ENCODE assay signal across 8 mouse cellular contexts in the genomic region with DNA sequence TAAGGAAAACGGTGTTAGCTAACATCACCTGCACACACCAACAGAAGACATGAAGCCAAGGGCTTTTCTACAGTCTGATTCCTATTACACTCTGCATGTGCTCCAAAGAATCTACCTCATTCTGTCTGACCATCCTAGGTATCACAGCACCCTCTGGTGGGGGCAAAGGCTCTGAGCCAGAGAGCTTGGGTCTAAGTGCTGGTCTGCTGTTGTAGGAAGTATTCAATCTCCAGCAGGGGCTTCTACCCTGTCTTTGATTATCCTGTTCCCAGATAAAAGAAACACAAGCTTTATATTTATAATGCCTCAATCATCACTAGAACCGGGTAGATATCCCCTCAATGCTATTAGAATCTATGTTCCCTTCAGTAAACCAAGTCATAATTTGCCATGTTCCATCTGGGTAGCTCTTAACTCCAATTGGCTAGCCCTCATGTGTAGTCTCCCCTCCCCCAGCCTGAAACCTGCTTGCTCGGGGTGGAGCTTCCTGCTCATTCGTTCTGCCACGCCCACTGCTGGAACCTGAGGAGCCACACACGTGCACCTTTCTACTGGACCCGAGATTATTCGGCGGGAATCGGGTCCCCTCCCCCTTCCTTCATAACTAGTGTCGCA. TPM values are rescaled to one million over a fixed set of nuclear protein-coding genes. Genes with fewer than 3 reads are reported as not detected.
DNase-seq lines count a peak whose midpoint lies in the region; ATAC-seq and TF ChIP-seq lines count a peak whose summit lies in the region.
"Not testable (repeated sequence)": the region's sequence is repeated elsewhere in the genome, so short reads cannot be mapped to it uniquely, and the experiment has no call there.

No protein-coding gene starts in this region.

- H3K4me1 ChIP-seq in embryonic facial prominence, embryonic 14.5 days (ENCODE audit: control insufficient read depth, insufficient read depth, low read length); heart, embryonic 15.5 days (replicated peaks); midbrain, postnatal 0 days (ENCODE audit: insufficient read depth, low read length): not testable (repeated sequence)
- H3K4me1 ChIP-seq in liver, embryonic 15.5 days (replicated peaks) = peaks cover 45% of the 10 kb centered on the region

- not testable (repeated sequence) for H3K9me3 ChIP-seq in embryonic facial prominence, embryonic 14.5 days (ENCODE audit: control insufficient read depth, low read length); heart, embryonic 15.5 days (replicated peaks); liver, embryonic 15.5 days (replicated peaks); midbrain, postnatal 0 days (ENCODE audit: low read length)

- 6% methylated on average over 3 of the region's 11 CpGs for WGBS in embryonic facial prominence, embryonic 14.5 days
- WGBS in heart, embryonic 15.5 days = 3% methylated on average over 5 of the region's 11 CpGs
- 1% methylated on average over 5 of the region's 11 CpGs for WGBS in liver, embryonic 15.5 days (ENCODE audit: insufficient replicate concordance)
- 8% methylated on average over 4 of the region's 11 CpGs for WGBS in midbrain, postnatal 0 days

- peak; percentile 87 for DNase-seq in CD4-positive helper T cell, adult 2 months (ENCODE audit: low read depth, low spot score)
- peak; percentile 60 to 78 for DNase-seq in adrenal gland, postnatal 36 days
- peak; percentile 88 for DNase-seq in embryonic facial prominence, embryonic 14.5 days (ENCODE audit: low spot score)
- DNase-seq in kidney, adult 8-10 months = peak; percentile 46 to 76
- peak; percentile 77 for DNase-seq in midbrain, postnatal 0 days (ENCODE audit: low spot score)
- DNase-seq in splenic B cell, adult 2 months (ENCODE audit: low read depth, low spot score) = peak; percentile 90

- peak; percentile 96 for ATAC-seq in embryonic facial prominence, embryonic 14.5 days (ENCODE audit: low read depth)
- ATAC-seq in heart, embryonic 15.5 days (replicated peaks; ENCODE audit: insufficient number of reproducible peaks, insufficient read depth, low FRiP score, low read depth) = peak; percentile 89
- peak; percentile 91 for ATAC-seq in liver, embryonic 15.5 days (ENCODE audit: insufficient read depth)
- ATAC-seq in midbrain, postnatal 0 days (ENCODE audit: low FRiP score) = peak; percentile 68

- H3K27me3 ChIP-seq in embryonic facial prominence, embryonic 14.5 days (replicated peaks; ENCODE audit: control insufficient read depth, insufficient read depth, low read length); heart, embryonic 15.5 days; liver, embryonic 15.5 days; midbrain, postnatal 0 days (ENCODE audit: insufficient read depth, low read length); splenic B cell, adult 2 months (ENCODE audit: control insufficient read depth, insufficient read depth, low read length, poor library complexity, severe bottlenecking): not testable (repeated sequence)

- H3K4me3 ChIP-seq in embryonic facial prominence, embryonic 14.5 days (ENCODE audit: low read depth, low read length) = peak overlapping the region; percentile 13
- peak overlapping the region; percentile 33 for H3K4me3 ChIP-seq in heart, embryonic 15.5 days
- H3K4me3 ChIP-seq in liver, embryonic 15.5 days (replicated peaks) = peak overlapping the region; percentile 21
- H3K4me3 ChIP-seq in midbrain, postnatal 0 days (ENCODE audit: low read depth, low read length) = peak overlapping the region; percentile 2; the same call in 1 of the 2 replicates

- peak overlapping the region; percentile 41 for H3K4me2 ChIP-seq in embryonic facial prominence, embryonic 14.5 days (ENCODE audit: low read depth, low read length)
- H3K4me2 ChIP-seq in heart, embryonic 15.5 days = peak overlapping the region; percentile 59
- peak overlapping the region; percentile 60 for H3K4me2 ChIP-seq in liver, embryonic 15.5 days
- H3K4me2 ChIP-seq in midbrain, postnatal 0 days (ENCODE audit: low read depth, low read length, poor library complexity, severe bottlenecking) = peak overlapping the region; percentile 29; the same call in 1 of the 2 replicates

- TF ChIP-seq CTCF in midbrain, postnatal 0 days (IDR thresholded peaks at IDR 0.05) = peak; percentile 74

- H3K9ac ChIP-seq in embryonic facial prominence, embryonic 14.5 days (ENCODE audit: low read depth, low read length); heart, embryonic 15.5 days; liver, embryonic 15.5 days; midbrain, postnatal 0 days (replicated peaks; ENCODE audit: low read length, poor library complexity, severe bottlenecking): not testable (repeated sequence)

- not testable (repeated sequence) for H3K27ac ChIP-seq in embryonic facial prominence, embryonic 14.5 days (replicated peaks; ENCODE audit: low read depth, low read length); heart, embryonic 15.5 days
- peak overlapping the region; percentile 45 for H3K27ac ChIP-seq in liver, embryonic 15.5 days (replicated peaks)
- H3K27ac ChIP-seq in midbrain, postnatal 0 days (ENCODE audit: low read depth, low read length) = peak overlapping the region; percentile 21; the same call in 1 of the 2 replicates

- H3K36me3 ChIP-seq in embryonic facial prominence, embryonic 14.5 days (ENCODE audit: control insufficient read depth, insufficient read depth, low read length); heart, embryonic 15.5 days; liver, embryonic 15.5 days (replicated peaks); midbrain, postnatal 0 days (ENCODE audit: insufficient read depth, low read length); splenic B cell, adult 2 months (ENCODE audit: control insufficient read depth, insufficient read depth, low read length, poor library complexity, severe bottlenecking): not testable (repeated sequence)

RNA-seq across cellular contexts. Expression of gene Efcab12, which starts 14.3 kb away (rescaled TPM):
- under 1 TPM; 0.36 to 0.86 TPM for total RNA-seq in adrenal gland, postnatal 36 days (2021)
- 0.79 and 0.89 TPM in 2 replicates for polyA plus RNA-seq in embryonic facial prominence, embryonic 14.5 days (2014; fragmentation: Nextera tagmentation; extraction: Ambion mirVana)
- 0.29 and 0.53 TPM in 2 replicates for polyA plus RNA-seq in heart, embryonic 15.5 days (2015; fragmentation: Nextera tagmentation; extraction: Ambion mirVana)
- 0.06 and 0.15 TPM in 2 replicates for polyA plus RNA-seq in liver, embryonic 15.5 days (2015; fragmentation: Nextera tagmentation; extraction: Ambion mirVana)
- 3.2 and 3.8 TPM in 2 replicates for total RNA-seq in midbrain, postnatal 0 days (2014; rRNA removed)
- polyA plus RNA-seq in midbrain, postnatal 0 days (2015; fragmentation: Nextera tagmentation; extraction: Ambion mirVana) = 1.5 and 2.1 TPM in 2 replicates

RNA-seq across cellular contexts. Expression of gene Rpl32, which starts 15.4 kb away (rescaled TPM):
- total RNA-seq in adrenal gland, postnatal 36 days (2021) = 1,000 to 10,000 TPM; 1,143 to 1,221 TPM
- polyA plus RNA-seq in embryonic facial prominence, embryonic 14.5 days (2014; fragmentation: Nextera tagmentation; extraction: Ambion mirVana) = 2,245 and 2,432 TPM in 2 replicates
- polyA plus RNA-seq in heart, embryonic 15.5 days (2015; fragmentation: Nextera tagmentation; extraction: Ambion mirVana) = 1,057 and 1,253 TPM in 2 replicates
- polyA plus RNA-seq in liver, embryonic 15.5 days (2015; fragmentation: Nextera tagmentation; extraction: Ambion mirVana) = 836 and 1,114 TPM in 2 replicates
- 768 and 939 TPM in 2 replicates for total RNA-seq in midbrain, postnatal 0 days (2014; rRNA removed)
- 982 and 1,027 TPM in 2 replicates for polyA plus RNA-seq in midbrain, postnatal 0 days (2015; fragmentation: Nextera tagmentation; extraction: Ambion mirVana)

RNA-seq across cellular contexts. Expression of gene Mbd4, which starts 29.2 kb away (rescaled TPM):
- 1 to 10 TPM; 2.4 to 2.6 TPM for total RNA-seq in adrenal gland, postnatal 36 days (2021)
- 13.3 and 13.4 TPM in 2 replicates for polyA plus RNA-seq in embryonic facial prominence, embryonic 14.5 days (2014; fragmentation: Nextera tagmentation; extraction: Ambion mirVana)
- 9.2 and 11.3 TPM in 2 replicates for polyA plus RNA-seq in heart, embryonic 15.5 days (2015; fragmentation: Nextera tagmentation; extraction: Ambion mirVana)
- 8.0 and 8.8 TPM in 2 replicates for polyA plus RNA-seq in liver, embryonic 15.5 days (2015; fragmentation: Nextera tagmentation; extraction: Ambion mirVana)
- total RNA-seq in midbrain, postnatal 0 days (2014; rRNA removed) = 4.8 and 5.8 TPM in 2 replicates
- polyA plus RNA-seq in midbrain, postnatal 0 days (2015; fragmentation: Nextera tagmentation; extraction: Ambion mirVana) = 4.1 and 5.2 TPM in 2 replicates

RNA-seq across cellular contexts. Expression of gene Ift122, which starts 29.3 kb away (rescaled TPM):
- total RNA-seq in adrenal gland, postnatal 36 days (2021) = 10 to 100 TPM; 16.3 to 16.7 TPM
- 20.4 and 21.8 TPM in 2 replicates for polyA plus RNA-seq in embryonic facial prominence, embryonic 14.5 days (2014; fragmentation: Nextera tagmentation; extraction: Ambion mirVana)
- polyA plus RNA-seq in heart, embryonic 15.5 days (2015; fragmentation: Nextera tagmentation; extraction: Ambion mirVana) = 18.4 and 24.2 TPM in 2 replicates
- 2.2 and 2.6 TPM in 2 replicates for polyA plus RNA-seq in liver, embryonic 15.5 days (2015; fragmentation: Nextera tagmentation; extraction: Ambion mirVana)
- 31.7 and 42.7 TPM in 2 replicates for total RNA-seq in midbrain, postnatal 0 days (2014; rRNA removed)
- polyA plus RNA-seq in midbrain, postnatal 0 days (2015; fragmentation: Nextera tagmentation; extraction: Ambion mirVana) = 22.6 and 24.3 TPM in 2 replicates

RNA-seq across cellular contexts. Expression of gene Cand2, which starts 49.6 kb away (rescaled TPM):
- total RNA-seq in adrenal gland, postnatal 36 days (2021) = 10 to 100 TPM; 10.4 to 12.7 TPM
- polyA plus RNA-seq in embryonic facial prominence, embryonic 14.5 days (2014; fragmentation: Nextera tagmentation; extraction: Ambion mirVana) = 36.9 and 42.6 TPM in 2 replicates
- 40.8 and 48.7 TPM in 2 replicates for polyA plus RNA-seq in heart, embryonic 15.5 days (2015; fragmentation: Nextera tagmentation; extraction: Ambion mirVana)
- 2.9 and 3.0 TPM in 2 replicates for polyA plus RNA-seq in liver, embryonic 15.5 days (2015; fragmentation: Nextera tagmentation; extraction: Ambion mirVana)
- total RNA-seq in midbrain, postnatal 0 days (2014; rRNA removed) = 9.3 and 10.2 TPM in 2 replicates
- 4.2 and 4.3 TPM in 2 replicates for polyA plus RNA-seq in midbrain, postnatal 0 days (2015; fragmentation: Nextera tagmentation; extraction: Ambion mirVana)
